Mouse (Mus musculus) kidney, embryonic 15.5 days (tissue): ENCODE data around the gene Efcab10. TPM values are rescaled to one million over a fixed set of nuclear protein-coding genes. Genes with fewer than 3 reads are reported as not detected.
A peak's percentile ranks its signal among the peaks of the same experiment; 100 is the strongest.

Source experiments
- ATAC-seq: fragments of 200-750 bp; cut with Nextera tagmentation; replicated peaks from 2 replicates; pipeline ENCODE4 v1.8.0; 2017; ENCODE audit warnings: moderate TSS enrichment; ENCODE audit not compliant: low FRiP score
- H3K27ac ChIP-seq: fragments of 300-500 bp; sonication (generic); 2 replicates; pipeline ENCODE4 v1.5.1; 2015; ENCODE audit warnings: mild to moderate bottlenecking, inconsistent platforms
- H3K27me3 ChIP-seq: fragments of 300-500 bp; sonication (generic); 2 replicates; pipeline ENCODE4 v1.6.1; 2015; ENCODE audit warnings: inconsistent platforms
- H3K36me3 ChIP-seq: fragments of 300-500 bp; sonication (generic); 2 replicates; pipeline ENCODE4 v1.6.1; 2015; ENCODE audit warnings: inconsistent platforms
- H3K4me1 ChIP-seq: fragments of 300-500 bp; sonication (generic); 2 replicates; pipeline ENCODE4 v1.6.1; 2015; ENCODE audit warnings: inconsistent platforms
- H3K4me2 ChIP-seq: fragments of 300-500 bp; sonication (generic); 2 replicates; pipeline ENCODE4 v1.6.1; 2015; ENCODE audit warnings: moderate library complexity, mild to moderate bottlenecking, inconsistent platforms
- H3K4me3 ChIP-seq: fragments of 300-500 bp; sonication (generic); replicated peaks from 2 replicates; pipeline ENCODE4 v1.5.1; 2015; ENCODE audit warnings: mild to moderate bottlenecking, inconsistent platforms
- H3K9ac ChIP-seq: fragments of 300-500 bp; sonication (generic); 2 replicates; pipeline ENCODE4 v1.6.1; 2015; ENCODE audit warnings: mild to moderate bottlenecking, inconsistent platforms
- H3K9me3 ChIP-seq: fragments of 300-500 bp; sonication (generic); replicated peaks from 2 replicates; pipeline ENCODE4 v1.6.1; 2016; ENCODE audit warnings: inconsistent platforms
- WGBS: fragments of 180-500 bp; shearing (Covaris S2); methylation state at CpG from one replicate; pipeline ENCODE4 v1.1.7; 2015; ENCODE audit warnings: mixed read lengths; 5-methylcytosine and 5-hydroxymethylcytosine counted together
- polyA plus RNA-seq: library from polyadenylated mRNA; unstranded; fragments of >200 nt; fragmentation: Nextera tagmentation; extraction: Ambion mirVana; gene quantifications from 2 replicates; pipeline ENCODE4 v1.2.1, GENCODE M21; 2015

Efcab10 gene
- polyA plus RNA-seq = 0.51 and 0.65 TPM in 2 replicates

- H3K36me3 ChIP-seq = no peaks in the 10 kb centered on the region
- H3K9ac ChIP-seq = peak within 1 kb of the TSS; percentile 21
- 5% methylated on average over 24 of the region's 24 CpGs for WGBS
- no peaks in the 10 kb centered on the region for H3K9me3 ChIP-seq
- H3K27me3 ChIP-seq = no peaks in the 10 kb centered on the region
- no peak within 1 kb of the TSS for H3K27ac ChIP-seq
- H3K4me3 ChIP-seq = peak within 1 kb of the TSS; percentile 40
- peak; percentile 76 for ATAC-seq
- H3K4me2 ChIP-seq = peak within 1 kb of the TSS; percentile 74
- H3K4me1 ChIP-seq = peaks cover 11% of the 10 kb centered on the region
These were observed at the start of gene Efcab10 for GRCm38 (mm10) chr12:33394804-33395623. TSS of gene Efcab10 (plus strand) at chr12:33394854.

GRCm38 (mm10) chr12:33344970-33345772 lies 49.5 kb upstream of the Efcab10 start:
- peaks cover under 1% of the 10 kb centered on the region; the same call in 1 of the 2 replicates for H3K36me3 ChIP-seq
- H3K4me1 ChIP-seq = peaks cover 18% of the 10 kb centered on the region
- H3K27ac ChIP-seq = no peak overlapping the region
- peak; percentile 74 for ATAC-seq
- peak overlapping the region; percentile 10; the same call in 1 of the 2 replicates for H3K4me3 ChIP-seq
- no peak overlapping the region for H3K9ac ChIP-seq
- peak overlapping the region; percentile 55 for H3K4me2 ChIP-seq
- peaks cover 7% of the 10 kb centered on the region; the same call in 1 of the 2 replicates for H3K27me3 ChIP-seq
- WGBS = 7% methylated on average over 25 of the region's 25 CpGs
- H3K9me3 ChIP-seq = no peaks in the 10 kb centered on the region

GRCm38 (mm10) chr12:33345773-33346435 lies 48.8 kb upstream of the Efcab10 start:
- 0 out of 2 replicates have a peak overlapping the region, but pooled peaks have one; percentile 10 for H3K4me3 ChIP-seq
- WGBS = 21% methylated on average over 23 of the region's 23 CpGs
- no peak overlapping the region for H3K27ac ChIP-seq
- H3K36me3 ChIP-seq = peaks cover 5% of the 10 kb centered on the region; the same call in 1 of the 2 replicates
- peak overlapping the region; percentile 55 for H3K4me2 ChIP-seq
- peaks cover 7% of the 10 kb centered on the region; the same call in 1 of the 2 replicates for H3K27me3 ChIP-seq
- ATAC-seq = no peak
- H3K9ac ChIP-seq = 0 out of 2 replicates have a peak overlapping the region, but pooled peaks have one; percentile 18
- H3K9me3 ChIP-seq = no peaks in the 10 kb centered on the region
- H3K4me1 ChIP-seq = peaks cover 18% of the 10 kb centered on the region

GRCm38 (mm10) chr12:33352671-33353070 lies 42.0 kb upstream of the Efcab10 start:
- Histone ChIP-seq H3K27ac (no peak overlapping the region), H3K4me1 (no peaks in the 10 kb centered on the region), H3K36me3 (peaks cover 7% of the 10 kb centered on the region; the same call in 1 of the 2 replicates), H3K9me3 (no peaks in the 10 kb centered on the region), H3K4me2 (no peak overlapping the region), H3K4me3 (no peak overlapping the region), H3K27me3 (no peaks in the 10 kb centered on the region), H3K9ac (no peak overlapping the region)
- 62% methylated on average over 4 of the region's 4 CpGs for WGBS
- ATAC-seq = no peak

GRCm38 (mm10) chr12:33358345-33358744 lies 36.3 kb upstream of the Efcab10 start:
- 72% methylated on average over 10 of the region's 10 CpGs for WGBS
- no peak for ATAC-seq

GRCm38 (mm10) chr12:33359209-33359608 lies 35.4 kb upstream of the Efcab10 start:
- Histone ChIP-seq H3K27me3 (no peaks in the 10 kb centered on the region), H3K4me1 (no peaks in the 10 kb centered on the region), H3K27ac (no peak overlapping the region), H3K9me3 (no peaks in the 10 kb centered on the region), H3K36me3 (peaks cover 15% of the 10 kb centered on the region), H3K4me2 (no peak overlapping the region), H3K9ac (no peak overlapping the region), H3K4me3 (no peak overlapping the region)
- no peak for ATAC-seq
- WGBS = 94% methylated on average over 7 of the region's 7 CpGs

More at GRCm38 (mm10) chr12:33358345-33358744, 36.3 kb upstream of the Efcab10 start:
- Histone ChIP-seq H3K4me2 (no peak overlapping the region), H3K9ac (no peak overlapping the region), H3K9me3 (no peaks in the 10 kb centered on the region), H3K4me3 (no peak overlapping the region), H3K27me3 (no peaks in the 10 kb centered on the region), H3K4me1 (no peaks in the 10 kb centered on the region), H3K27ac (no peak overlapping the region), H3K36me3 (peaks cover 15% of the 10 kb centered on the region)

GRCm38 (mm10) chr12:33359878-33360482 lies 34.7 kb upstream of the Efcab10 start:
- Histone ChIP-seq H3K36me3 (peaks cover 15% of the 10 kb centered on the region), H3K4me2 (no peak overlapping the region), H3K4me3 (no peak overlapping the region), H3K27ac (no peak overlapping the region), H3K9me3 (no peaks in the 10 kb centered on the region), H3K4me1 (no peaks in the 10 kb centered on the region), H3K9ac (no peak overlapping the region), H3K27me3 (no peaks in the 10 kb centered on the region)
- WGBS = 85% methylated on average over 5 of the region's 5 CpGs
- ATAC-seq = no peak

- no peak overlapping the region for H3K4me3 ChIP-seq
- H3K27me3 ChIP-seq = no peaks in the 10 kb centered on the region
- H3K9me3 ChIP-seq = no peaks in the 10 kb centered on the region
- peaks cover 15% of the 10 kb centered on the region for H3K36me3 ChIP-seq
- H3K27ac ChIP-seq = no peak overlapping the region
- H3K4me1 ChIP-seq = no peaks in the 10 kb centered on the region
- H3K9ac ChIP-seq = no peak overlapping the region
- no peak overlapping the region for H3K4me2 ChIP-seq
- WGBS = 61% methylated on average over 6 of the region's 6 CpGs
- no peak for ATAC-seq
These were observed 33.9 kb upstream of the Efcab10 start for GRCm38 (mm10) chr12:33360729-33361128.

- ATAC-seq = no peak
- Histone ChIP-seq H3K36me3 (peaks cover 3% of the 10 kb centered on the region; the same call in 1 of the 2 replicates), H3K27ac (no peak overlapping the region), H3K27me3 (no peaks in the 10 kb centered on the region), H3K9ac (no peak overlapping the region), H3K4me2 (no peak overlapping the region), H3K4me1 (no peaks in the 10 kb centered on the region), H3K9me3 (no peaks in the 10 kb centered on the region), H3K4me3 (no peak overlapping the region)
- 74% methylated on average over 8 of the region's 8 CpGs for WGBS
These were observed 30.1 kb upstream of the Efcab10 start for GRCm38 (mm10) chr12:33364511-33364910.

GRCm38 (mm10) chr12:33365133-33365532 lies 29.5 kb upstream of the Efcab10 start:
- Histone ChIP-seq H3K9me3 (no peaks in the 10 kb centered on the region), H3K9ac (no peak overlapping the region), H3K4me1 (no peaks in the 10 kb centered on the region), H3K4me2 (no peak overlapping the region), H3K27me3 (no peaks in the 10 kb centered on the region), H3K27ac (no peak overlapping the region), H3K36me3 (no peaks in the 10 kb centered on the region), H3K4me3 (no peak overlapping the region)
- ATAC-seq = no peak
- WGBS = 89% methylated on average over 8 of the region's 8 CpGs

- 77% methylated on average over 3 of the region's 3 CpGs for WGBS
- Histone ChIP-seq H3K4me1 (no peaks in the 10 kb centered on the region), H3K36me3 (no peaks in the 10 kb centered on the region), H3K4me2 (no peak overlapping the region), H3K27me3 (no peaks in the 10 kb centered on the region), H3K9me3 (no peaks in the 10 kb centered on the region), H3K9ac (no peak overlapping the region), H3K4me3 (no peak overlapping the region), H3K27ac (no peak overlapping the region)
- no peak for ATAC-seq
These were observed 25.1 kb upstream of the Efcab10 start for GRCm38 (mm10) chr12:33369555-33369954.
